Mouse (Mus musculus) lung, postnatal 14 days (tissue): ENCODE measurements around the gene Fzd4.

ENCODE experiments used
- DNase-seq: peaks from one replicate; pipeline ENCODE4 v3.0.0; 2021

Gene Fzd4

GRCm38 (mm10) chr7:89404081-89404733 is at the start of gene Fzd4, which contains the start of gene Tmem135:
Gene Fzd4, plus strand, starts transcription at chr7:89404355.
Gene Tmem135, minus strand, starts transcription at chr7:89404222.
- DNase-seq = peak; percentile 96

GRCm38 (mm10) chr7:89355519-89356255 is 48.5 kb upstream of the Fzd4 start:
- no peak for DNase-seq

- DNase-seq = peak; percentile 12
These were observed 47.8 kb upstream of the Fzd4 start for GRCm38 (mm10) chr7:89356307-89356706.

GRCm38 (mm10) chr7:89363975-89364374 is 40.2 kb upstream of the Fzd4 start:
- no peak for DNase-seq

- no peak for DNase-seq
These were observed 38.8 kb upstream of the Fzd4 start for GRCm38 (mm10) chr7:89365135-89365880.

- no peak for DNase-seq
These were observed 36.5 kb upstream of the Fzd4 start for GRCm38 (mm10) chr7:89367643-89368042.

- no peak for DNase-seq
These were observed 34.1 kb upstream of the Fzd4 start for GRCm38 (mm10) chr7:89370086-89370485.

GRCm38 (mm10) chr7:89370917-89371316 is 33.2 kb upstream of the Fzd4 start:
- peak; percentile 58 for DNase-seq

GRCm38 (mm10) chr7:89371623-89372295 is 32.4 kb upstream of the Fzd4 start:
- no peak for DNase-seq

GRCm38 (mm10) chr7:89380935-89381705 is 23.0 kb upstream of the Fzd4 start:
- DNase-seq = no peak

- DNase-seq = no peak
These were observed 21.3 kb upstream of the Fzd4 start for GRCm38 (mm10) chr7:89382892-89383291.

- no peak for DNase-seq
These were observed 15.2 kb upstream of the Fzd4 start for GRCm38 (mm10) chr7:89388981-89389380.

- DNase-seq = no peak
These were observed 13.5 kb upstream of the Fzd4 start for GRCm38 (mm10) chr7:89390660-89391059.

GRCm38 (mm10) chr7:89391281-89391680 is 12.9 kb upstream of the Fzd4 start:
- DNase-seq = no peak

- no peak for DNase-seq
These were observed 12.3 kb upstream of the Fzd4 start for GRCm38 (mm10) chr7:89391831-89392230.

- DNase-seq = no peak
These were observed 11.8 kb upstream of the Fzd4 start for GRCm38 (mm10) chr7:89392388-89392787.

- no peak for DNase-seq
These were observed 11.3 kb upstream of the Fzd4 start for GRCm38 (mm10) chr7:89392825-89393224.

- DNase-seq = no peak
These were observed 8.8 kb upstream of the Fzd4 start for GRCm38 (mm10) chr7:89395399-89395798.

- DNase-seq = no peak
These were observed 7.8 kb upstream of the Fzd4 start for GRCm38 (mm10) chr7:89396386-89396785.

GRCm38 (mm10) chr7:89397837-89398534 is 6.2 kb upstream of the Fzd4 start:
- DNase-seq = no peak

- no peak for DNase-seq
These were observed 3.4 kb upstream of the Fzd4 start for GRCm38 (mm10) chr7:89400721-89401120.
